Mouse (Mus musculus): ENCODE measurements around the gene S100a5. TPM values are rescaled to one million over a fixed set of nuclear protein-coding genes. Genes with fewer than 3 reads are reported as not detected.

The S100a5 gene
- polyA plus RNA-seq, 1 experiment = 186 TPM

GRCm38 (mm10) chr3:90599401-90599800, 8.9 kb upstream of the S100a5 start:
- no peak for DNase-seq (ENCODE audit: extremely low spot score in 1 of 2, low spot score in 1 of 2)

GRCm38 (mm10) chr3:90600036-90600435, 8.3 kb upstream of the S100a5 start:
- no peak for DNase-seq (ENCODE audit: extremely low spot score in 1 of 2, low spot score in 1 of 2)

GRCm38 (mm10) chr3:90600458-90601195, 7.7 kb upstream of the S100a5 start:
- no peak for DNase-seq (ENCODE audit: extremely low spot score in 1 of 2, low spot score in 1 of 2)

GRCm38 (mm10) chr3:90601486-90602110, 6.7 kb upstream of the S100a5 start, which contains the start of gene Gm42674:
Gene Gm42674, plus strand, starts transcription at chr3:90601904.
- DNase-seq (ENCODE audit: extremely low spot score in 1 of 2, low spot score in 1 of 2) = no peak

- no peak for DNase-seq (ENCODE audit: extremely low spot score in 1 of 2, low spot score in 1 of 2)
Measured at GRCm38 (mm10) chr3:90603623-90604022, 4.7 kb upstream of the S100a5 start, which contains the start of gene S100a4. Gene S100a4, plus strand, starts transcription at chr3:90603771.

GRCm38 (mm10) chr3:90604416-90604815, 3.9 kb upstream of the S100a5 start:
- peak in 1 of 2 experiments; percentile 75 for DNase-seq (ENCODE audit: extremely low spot score in 1 of 2, low spot score in 1 of 2)

GRCm38 (mm10) chr3:90605049-90605448, 3.3 kb upstream of the S100a5 start:
- peak in 1 of 2 experiments; percentile 37 for DNase-seq (ENCODE audit: extremely low spot score in 1 of 2, low spot score in 1 of 2)

- DNase-seq (ENCODE audit: extremely low spot score in 1 of 2, low spot score in 1 of 2) = no peak
Measured at GRCm38 (mm10) chr3:90605736-90606135, 2.6 kb upstream of the S100a5 start.

GRCm38 (mm10) chr3:90606185-90606584, 2.1 kb upstream of the S100a5 start:
- DNase-seq (ENCODE audit: extremely low spot score in 1 of 2, low spot score in 1 of 2) = no peak

GRCm38 (mm10) chr3:90607361-90607760, 962 bp upstream of the S100a5 start:
- no peak for DNase-seq (ENCODE audit: extremely low spot score in 1 of 2, low spot score in 1 of 2)

- no peak for DNase-seq (ENCODE audit: extremely low spot score in 1 of 2, low spot score in 1 of 2)
Measured at GRCm38 (mm10) chr3:90609102-90609501, 779 bp downstream of the S100a5 start.

GRCm38 (mm10) chr3:90611494-90611893, 3.2 kb downstream of the S100a5 start:
- DNase-seq (ENCODE audit: extremely low spot score in 1 of 2, low spot score in 1 of 2) = no peak

- DNase-seq (ENCODE audit: extremely low spot score in 1 of 2, low spot score in 1 of 2) = no peak
Measured at GRCm38 (mm10) chr3:90612061-90612460, 3.7 kb downstream of the S100a5 start.

- peak in 1 of 2 experiments; percentile 70 for DNase-seq (ENCODE audit: extremely low spot score in 1 of 2, low spot score in 1 of 2)
Measured at GRCm38 (mm10) chr3:90612728-90613291, 4.5 kb downstream of the S100a5 start, which contains the start of gene S100a6. Gene S100a6, plus strand, starts transcription at chr3:90612882.

GRCm38 (mm10) chr3:90613461-90614147, 5.3 kb downstream of the S100a5 start:
- no peak for DNase-seq (ENCODE audit: extremely low spot score in 1 of 2, low spot score in 1 of 2)

- DNase-seq (ENCODE audit: extremely low spot score in 1 of 2, low spot score in 1 of 2) = no peak
Measured at GRCm38 (mm10) chr3:90614148-90614530, 5.8 kb downstream of the S100a5 start.

GRCm38 (mm10) chr3:90614611-90615251, 6.4 kb downstream of the S100a5 start:
- no peak for DNase-seq (ENCODE audit: extremely low spot score in 1 of 2, low spot score in 1 of 2)

- DNase-seq (ENCODE audit: extremely low spot score in 1 of 2, low spot score in 1 of 2) = peak; percentile 69 to 85
Measured at GRCm38 (mm10) chr3:90615415-90615814, 7.1 kb downstream of the S100a5 start.

GRCm38 (mm10) chr3:90615911-90616310, 7.6 kb downstream of the S100a5 start:
- DNase-seq (ENCODE audit: extremely low spot score in 1 of 2, low spot score in 1 of 2) = no peak

- DNase-seq (ENCODE audit: extremely low spot score in 1 of 2, low spot score in 1 of 2) = no peak
Measured at GRCm38 (mm10) chr3:90617586-90617985, 9.3 kb downstream of the S100a5 start.
